Mouse (Mus musculus) C2C12 (cell line): ENCODE results near the gene Wdr81.

Experiments
- CEBPB ChIP-seq: IDR thresholded peaks from one replicate; pipeline ENCODE4 v1.6.1; 2011; ENCODE audit warnings: low read depth, mild to moderate bottlenecking, control low read depth, moderate library complexity
- CTCF ChIP-seq: IDR thresholded peaks from one replicate; pipeline ENCODE4 v1.5.1; 2011; ENCODE audit not compliant: control insufficient read depth, insufficient read depth, insufficient read length
- FOSL1 ChIP-seq: IDR thresholded peaks from one replicate; pipeline ENCODE4 v1.8.0; 2011; ENCODE audit warnings: mild to moderate bottlenecking, low read length; ENCODE audit not compliant: poor library complexity, insufficient read depth, severe bottlenecking
- MAX ChIP-seq: IDR thresholded peaks from one replicate; pipeline ENCODE4 v1.6.1; 2011; ENCODE audit warnings: mild to moderate bottlenecking, control low read depth
- MYOD1 ChIP-seq: IDR thresholded peaks from one replicate; pipeline ENCODE4 v1.6.1; 2011; ENCODE audit warnings: low read depth; ENCODE audit not compliant: control insufficient read depth, insufficient read length
- MYOG ChIP-seq: IDR thresholded peaks from one replicate; pipeline ENCODE4 v1.6.1; 2011; ENCODE audit not compliant: control insufficient read depth, insufficient read length; ENCODE audit errors: extremely low read depth
- USF1 ChIP-seq: IDR thresholded peaks from one replicate; pipeline ENCODE4 v1.6.1; 2011; ENCODE audit warnings: low read depth, mild to moderate bottlenecking, control low read depth, moderate library complexity

- TF ChIP-seq CEBPB, result no peak
- TF ChIP-seq CTCF, result no peak
- no peak for TF ChIP-seq MYOD1
- no peak for TF ChIP-seq MYOG
- TF ChIP-seq MAX, result no peak
- TF ChIP-seq USF1, result no peak
- TF ChIP-seq FOSL1, result no peak
Observed at GRCm38 (mm10) chr11:75410591-75410990, 43.9 kb downstream of the Wdr81 start.
